Mouse (Mus musculus) heart, adult 2 months (tissue): Measurements from ENCODE around the gene Dpp10. TPM values are rescaled to one million over a fixed set of nuclear protein-coding genes. Genes with fewer than 3 reads are reported as not detected.

Source experiments
- DNase-seq, 2 experiments: peaks; one replicate each; pipeline ENCODE4 v3.0.0; 2021
- H3K27ac ChIP-seq: fragments of 200-600 bp; 2 replicates; pipeline ENCODE4 v1.8.1; 2022
- H3K27me3 ChIP-seq: fragments of 200-500 bp; 2 replicates; pipeline ENCODE4 v1.6.1; 2012; ENCODE audit warnings: mild to moderate bottlenecking, low read length, inconsistent platforms, mixed read lengths; ENCODE audit not compliant: control insufficient read depth, insufficient read depth
- H3K36me3 ChIP-seq: fragments of 200-500 bp; 2 replicates; pipeline ENCODE4 v1.6.1; 2012; ENCODE audit warnings: low read length, inconsistent platforms; ENCODE audit not compliant: control insufficient read depth, insufficient read depth
- H3K4me1 ChIP-seq: fragments of 200-500 bp; 2 replicates; pipeline ENCODE4 v1.6.1; 2011; ENCODE audit warnings: low read length; ENCODE audit not compliant: control insufficient read depth, insufficient read depth
- H3K4me3 ChIP-seq: fragments of 200-600 bp; 2 replicates; pipeline ENCODE4 v1.8.1; 2022
- H3K79me2 ChIP-seq: fragments of 200-500 bp; replicated peaks from 2 replicates; pipeline ENCODE4 v1.6.1; 2012; ENCODE audit warnings: mild to moderate bottlenecking, inconsistent platforms, low read length, moderate library complexity, mixed read lengths; ENCODE audit not compliant: control insufficient read depth, insufficient read depth
- H3K9ac ChIP-seq: fragments of 200-500 bp; 2 replicates; pipeline ENCODE4 v1.6.1; 2012; ENCODE audit warnings: low read depth, mild to moderate bottlenecking, control low read depth, inconsistent platforms, low read length, mixed read lengths
- CTCF ChIP-seq: fragments of 200-600 bp; IDR thresholded peaks from 2 replicates; pipeline ENCODE4 v1.8.1; 2022; ENCODE audit warnings: antibody characterized with exemption, mild to moderate bottlenecking, moderate library complexity
- EP300 ChIP-seq: fragments of 200-500 bp; IDR thresholded peaks from 2 replicates; pipeline ENCODE4 v1.6.1; 2011; ENCODE audit warnings: low read depth, low read length, control low read depth; ENCODE audit not compliant: insufficient read depth
- POLR2A ChIP-seq: fragments of 200-500 bp; IDR thresholded peaks from 2 replicates; pipeline ENCODE4 v1.6.1; 2011; ENCODE audit warnings: mild to moderate bottlenecking, low read depth, low read length, control low read depth; ENCODE audit not compliant: insufficient read depth
- WGBS: fragments of 180-500 bp; shearing (Covaris S2); methylation state at CpG from one replicate; pipeline ENCODE4 v1.1.7; 2018; 5-methylcytosine and 5-hydroxymethylcytosine counted together
- intact Hi-C: fragments of 180-260 bp; cut with DNase I; formaldehyde crosslinking; loops from one replicate; pipeline ENCODE4 v1.15.1; 2025
- polyA plus RNA-seq: library from polyadenylated mRNA; depleted of rRNA; stranded (reverse); fragments of >200 nt; gene quantifications from 2 replicates; pipeline ENCODE4 v1.2.3, GENCODE M21; 2012
- total RNA-seq, 2 experiments: library from RNA; stranded (reverse); gene quantifications; 2 replicates each; pipeline ENCODE4 v1.2.3; 2021

Dpp10 gene
- total and polyA plus RNA-seq, 3 experiments = not detected

- DNase-seq = no peak
- Histone ChIP-seq H3K4me3 (no peak overlapping the region), H3K36me3 (no peaks in the 10 kb centered on the region), H3K4me1 (no peaks in the 10 kb centered on the region), H3K9ac (no peak overlapping the region), H3K27ac (no peak overlapping the region), H3K27me3 (no peaks in the 10 kb centered on the region), H3K79me2 (no peaks in the 10 kb centered on the region)
- TF ChIP-seq EP300 = no peak
- no peak for TF ChIP-seq POLR2A
- no peak for TF ChIP-seq CTCF
- 12% methylated on average over 1 of the region's 1 CpGs for WGBS
- intact Hi-C loops = no loop called here
These were observed 158.1 kb downstream of the Dpp10 start for GRCm38 (mm10) chr1:123887243-123887642.

- 82% methylated on average over 3 of the region's 3 CpGs for WGBS
- TF ChIP-seq EP300 = no peak
- no peak for DNase-seq
- Histone ChIP-seq H3K27ac (no peak overlapping the region), H3K79me2 (no peaks in the 10 kb centered on the region), H3K9ac (no peak overlapping the region), H3K4me1 (no peaks in the 10 kb centered on the region), H3K36me3 (no peaks in the 10 kb centered on the region), H3K4me3 (no peak overlapping the region), H3K27me3 (no peaks in the 10 kb centered on the region)
- intact Hi-C loops = no loop called here
These were observed 198.5 kb downstream of the Dpp10 start for GRCm38 (mm10) chr1:123846881-123847280.

GRCm38 (mm10) chr1:123801206-123801605 lies 244.2 kb downstream of the Dpp10 start:
- Histone ChIP-seq H3K27me3 (no peaks in the 10 kb centered on the region), H3K27ac (no peak overlapping the region), H3K4me1 (no peaks in the 10 kb centered on the region), H3K36me3 (no peaks in the 10 kb centered on the region), H3K4me3 (no peak overlapping the region), H3K79me2 (no peaks in the 10 kb centered on the region), H3K9ac (no peak overlapping the region)
- TF ChIP-seq CTCF (no peak), POLR2A (no peak), EP300 (no peak)
- no peak for DNase-seq
- intact Hi-C loops = no loop called here
- 18% methylated on average over 1 of the region's 1 CpGs for WGBS

- TF ChIP-seq POLR2A = no peak
- no peak for TF ChIP-seq EP300
- no peak for TF ChIP-seq CTCF
- H3K4me3 ChIP-seq = no peak overlapping the region
- no peaks in the 10 kb centered on the region for H3K27me3 ChIP-seq
- H3K9ac ChIP-seq = no peak overlapping the region
- no peaks in the 10 kb centered on the region for H3K4me1 ChIP-seq
- no peaks in the 10 kb centered on the region for H3K36me3 ChIP-seq
- H3K79me2 ChIP-seq = no peaks in the 10 kb centered on the region
- no peak for DNase-seq
- intact Hi-C loops = no loop called here
- 81% methylated on average over 2 of the region's 2 CpGs for WGBS
- no peak overlapping the region for H3K27ac ChIP-seq
These were observed 279.8 kb downstream of the Dpp10 start for GRCm38 (mm10) chr1:123765511-123765910.

- no peak for TF ChIP-seq EP300
- TF ChIP-seq POLR2A = no peak
- TF ChIP-seq CTCF = no peak
- no peaks in the 10 kb centered on the region for H3K79me2 ChIP-seq
- DNase-seq = no peak
- no peak overlapping the region for H3K27ac ChIP-seq
- WGBS = 80% methylated on average over 3 of the region's 3 CpGs
- no peaks in the 10 kb centered on the region for H3K36me3 ChIP-seq
- H3K4me3 ChIP-seq = no peak overlapping the region
- intact Hi-C loops = no loop called here
- H3K9ac ChIP-seq = no peak overlapping the region
- no peaks in the 10 kb centered on the region for H3K27me3 ChIP-seq
- H3K4me1 ChIP-seq = no peaks in the 10 kb centered on the region
These were observed 283.1 kb downstream of the Dpp10 start for GRCm38 (mm10) chr1:123762272-123762671.

GRCm38 (mm10) chr1:123756055-123756454 lies 289.3 kb downstream of the Dpp10 start:
- H3K79me2 ChIP-seq = no peaks in the 10 kb centered on the region
- H3K4me3 ChIP-seq = no peak overlapping the region
- H3K9ac ChIP-seq = no peak overlapping the region
- H3K27ac ChIP-seq = no peak overlapping the region
- no peaks in the 10 kb centered on the region for H3K4me1 ChIP-seq
- H3K27me3 ChIP-seq = no peaks in the 10 kb centered on the region
- TF ChIP-seq CTCF = no peak
- no peak for TF ChIP-seq EP300
- TF ChIP-seq POLR2A = no peak
- no peaks in the 10 kb centered on the region for H3K36me3 ChIP-seq
- intact Hi-C loops = no loop called here
- DNase-seq = no peak
